Mouse (Mus musculus): ENCODE measurements at regions not wholly inside any gene's neighbourhood (a gene's known extent, or its start where the extent isn't known, plus 50 kb on each side); places are given as distances from the start of the nearest gene placed in this dataset.

GRCm38 (mm10) chr3:148413027-148413426 lies 577.3 kb downstream of the Adgrl2 start:
- TF ChIP-seq CTCF (IDR thresholded peaks at IDR 0.05; ENCODE audit: insufficient read depth, low read length) (no peak), POLR2A (IDR thresholded peaks at IDR 0.05; ENCODE audit: borderline replicate concordance, extremely low read depth, low read depth, low read length) (no peak)
